In genomic region chr6:114899652-114900051, GRCm38 (mm10) we compare ENCODE assay signal across 9 mouse cellular contexts.
A peak's percentile ranks its signal among the peaks of the same experiment; 100 is the strongest.
DNase-seq lines count a peak whose midpoint lies in the region; ATAC-seq and TF ChIP-seq lines count a peak whose summit lies in the region.
"Had no signal": no experiment of that assay in that cellular context is flagged by ENCODE, and none has a peak within 500 bp of the region (broad histone marks: within the 10 kb centered on the region; RNA-seq: fewer than 3 reads in every experiment).

No protein-coding gene starts in this region.

- in situ Hi-C loops in ES-E14 (cut with MboI; ENCODE audit: low sequenced_read_pairs in 2 of 2, unreplicated experiment in 2 of 2), result loop anchor here in 1 of 2 experiments (25.0 kb wide), 1 partner anchor 113 kb away; no protein-coding TSS in a partner anchor

- H3K9me3 ChIP-seq in heart, embryonic 11.5 days (replicated peaks; ENCODE audit: control insufficient read depth, low read length), result no peaks in the 10 kb centered on the region
- H3K9me3 ChIP-seq in ES-E14 (ENCODE audit: control insufficient read depth, insufficient read depth, low read depth, low read length), result no peaks in the 10 kb centered on the region

- no peak for ATAC-seq in heart, embryonic 11.5 days (replicated peaks; ENCODE audit: insufficient number of reproducible peaks, low FRiP score, low TSS enrichment)
- ATAC-seq in granulocyte monocyte progenitor cell, adult 5-6 weeks (replicated peaks; ENCODE audit: poor library complexity, severe bottlenecking), result peak; percentile 60
- peak; percentile 40 for ATAC-seq in megakaryocyte progenitor cell, adult 5-6 weeks (replicated peaks; ENCODE audit: poor library complexity)

- H3K36me3 ChIP-seq in heart, embryonic 11.5 days (ENCODE audit: control insufficient read depth, insufficient read depth, low read length), result 0 out of 2 replicates have a peak, but pooled peaks cover 4% of the 10 kb centered on the region
- no peaks in the 10 kb centered on the region for H3K36me3 ChIP-seq in ES-E14 (ENCODE audit: control insufficient read depth, insufficient read depth, low read length, poor library complexity, severe bottlenecking)

- 25% methylated on average over 7 of the region's 7 CpGs for WGBS in heart, embryonic 11.5 days (ENCODE audit: insufficient replicate concordance)

- peak overlapping the region; percentile 90 for H3K27ac ChIP-seq in heart, embryonic 11.5 days (ENCODE audit: low read depth, low read length)
- H3K27ac ChIP-seq in ES-E14 (ENCODE audit: insufficient read depth, low read depth, low read length, poor library complexity, severe bottlenecking), result no peak overlapping the region

- H3K4me2 ChIP-seq in heart, embryonic 11.5 days, result peak overlapping the region; percentile 63

- 0 out of 2 replicates have a peak overlapping the region, but pooled peaks have one; percentile 10 for H3K4me3 ChIP-seq in heart, embryonic 11.5 days (ENCODE audit: low read depth, low read length)
- H3K4me3 ChIP-seq in ES-E14 (ENCODE audit: insufficient read depth in 1 of 2, low read depth in 1 of 2, low read length in 2 of 2, poor library complexity in 1 of 2, severe bottlenecking in 1 of 2), result peak overlapping the region; percentile 4 to 39; a peak in 2 of 4 replicates
- H3K4me3 ChIP-seq: erythroblast, embryonic 14.5 days had no signal

- no peaks in the 10 kb centered on the region for H3K27me3 ChIP-seq in heart, embryonic 11.5 days (ENCODE audit: control insufficient read depth, insufficient read depth, low read length)

- 0 out of 2 replicates have a peak overlapping the region, but pooled peaks have one; percentile 30 for H3K9ac ChIP-seq in heart, embryonic 11.5 days (ENCODE audit: low read depth, low read length)
- 0 out of 2 replicates have a peak overlapping the region, but pooled peaks have one; percentile 21 for H3K9ac ChIP-seq in ES-E14 (ENCODE audit: insufficient read depth, low read depth, low read length, poor library complexity, severe bottlenecking)

- H3K4me1 ChIP-seq in heart, embryonic 11.5 days (ENCODE audit: control insufficient read depth, insufficient read depth, low read length), result peaks cover 74% of the 10 kb centered on the region
- H3K4me1 ChIP-seq in ES-E14 (ENCODE audit: control insufficient read depth in 2 of 2, insufficient read depth in 2 of 2, low read length in 2 of 2, poor library complexity in 1 of 2), result peaks cover 0 to 7% of the 10 kb centered on the region in 2 experiments; a peak in 1 of 4 replicates

- DNase-seq in heart, postnatal 4 days, result no peak
- no peak for DNase-seq in ES-E14 (ENCODE audit: low read depth, low spot score)
- no peak for DNase-seq in adrenal gland, postnatal 36 days
- DNase-seq in adrenal gland, postnatal 25 days, result no peak
- DNase-seq in lung, adult 18-20 months, result no peak

TF ChIP-seq in ES-E14, 5 proteins besides CTCF, POLR2A, EP300 and RAD21:
- TF ChIP-seq CHD2 (IDR thresholded peaks at IDR 0.05; ENCODE audit: low read depth, low read length) (no peak), ZC3H11A (IDR thresholded peaks at IDR 0.05; ENCODE audit: borderline replicate concordance, low read depth, low read length) (no peak), HCFC1 (IDR thresholded peaks at IDR 0.05; ENCODE audit: borderline replicate concordance, insufficient read depth, low read length) (no peak), MAFK (IDR thresholded peaks at IDR 0.05; ENCODE audit: insufficient read depth, low read depth, low read length) (no peak), ZNF384 (IDR thresholded peaks at IDR 0.05; ENCODE audit: low read depth, low read length) (no peak)
